Mouse (Mus musculus): ENCODE data around the gene Esrra. TPM values are rescaled to one million over a fixed set of nuclear protein-coding genes. Genes with fewer than 3 reads are reported as not detected.
A peak's percentile ranks its signal among the peaks of the same experiment; 100 is the strongest.

Gene Esrra
- polyA plus RNA-seq, 1 experiment: 0.55 TPM

DNA sequence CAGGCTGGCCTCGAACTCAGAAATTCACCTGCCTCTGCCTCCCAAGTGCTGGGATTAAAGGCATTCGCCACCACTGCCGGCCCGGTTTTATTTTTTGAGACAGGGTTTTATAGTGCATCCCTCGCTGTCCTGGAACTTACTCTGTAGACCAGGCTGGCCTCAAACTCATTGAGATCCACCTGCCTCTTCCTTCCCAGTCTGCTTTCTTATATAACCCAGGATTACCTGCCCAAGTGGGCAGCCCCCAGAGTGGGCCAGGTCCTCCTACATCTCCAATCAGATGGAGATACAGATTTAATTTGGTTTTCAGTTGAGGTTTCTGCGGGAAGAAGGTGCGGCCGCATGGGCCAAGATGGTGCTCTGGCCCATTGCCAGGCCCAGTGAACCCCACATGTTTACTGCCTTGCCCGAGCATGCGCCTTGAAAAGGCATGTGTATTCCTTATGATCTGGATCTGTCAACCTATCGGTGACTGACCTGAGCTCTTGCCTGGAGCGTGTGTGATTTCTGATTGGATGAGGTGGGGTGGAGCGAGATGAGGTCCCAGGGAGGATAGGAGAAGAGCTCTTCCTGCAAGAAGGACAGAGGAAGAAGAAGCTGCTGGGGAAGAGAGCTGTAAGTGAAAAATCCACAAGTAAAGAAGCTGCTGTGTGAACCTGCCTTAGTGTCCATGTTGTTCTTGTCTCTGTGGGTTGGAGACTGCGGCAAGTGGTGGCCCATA, 27.7 kb downstream of the Esrra start:
- no peaks in the 10 kb centered on the region for H3K36me3 ChIP-seq (ENCODE audit: control insufficient read depth)
- H3K4me1 ChIP-seq (ENCODE audit: control insufficient read depth): no peaks in the 10 kb centered on the region
- H3K27me3 ChIP-seq (ENCODE audit: control insufficient read depth): peaks cover 7% of the 10 kb centered on the region
- TF ChIP-seq GATA1 (IDR thresholded peaks at IDR 0.05; ENCODE audit: low read length) (no peak), TAL1 (IDR thresholded peaks at IDR 0.05; ENCODE audit: low read length) (no peak)
- no peak overlapping the region for H3K4me3 ChIP-seq (replicated peaks)
- peaks cover 7% of the 10 kb centered on the region for H3K9me3 ChIP-seq (ENCODE audit: control insufficient read depth, low read length)

DNA sequence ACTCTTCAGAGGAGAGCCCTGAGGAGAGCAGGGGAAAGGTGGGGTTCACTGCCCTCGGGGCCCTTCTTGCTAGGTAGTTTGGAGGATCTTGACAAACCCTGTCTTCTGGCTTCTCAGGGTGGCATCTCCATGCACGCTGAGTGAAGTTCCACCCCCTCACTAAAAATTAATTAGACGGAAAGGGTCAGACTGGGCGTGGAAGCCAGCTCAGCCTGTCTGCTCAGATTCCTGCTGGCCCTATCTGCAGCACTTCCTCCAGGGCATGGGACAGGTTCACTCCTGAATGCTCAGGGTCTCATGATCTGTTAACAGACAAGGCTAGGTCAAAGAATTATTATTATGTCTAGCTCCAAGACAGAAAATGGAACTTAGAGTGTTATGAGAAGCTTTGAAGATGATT, 29.1 kb downstream of the Esrra start:
- no peaks in the 10 kb centered on the region for H3K36me3 ChIP-seq (ENCODE audit: control insufficient read depth)
- TF ChIP-seq GATA1 (IDR thresholded peaks at IDR 0.05; ENCODE audit: low read length): no peak
- TF ChIP-seq TAL1 (IDR thresholded peaks at IDR 0.05; ENCODE audit: low read length): no peak
- peaks cover 7% of the 10 kb centered on the region for H3K27me3 ChIP-seq (ENCODE audit: control insufficient read depth)
- H3K4me3 ChIP-seq (replicated peaks): no peak overlapping the region
- no peaks in the 10 kb centered on the region for H3K4me1 ChIP-seq (ENCODE audit: control insufficient read depth)
- H3K9me3 ChIP-seq (ENCODE audit: control insufficient read depth, low read length): peaks cover 7% of the 10 kb centered on the region

DNA sequence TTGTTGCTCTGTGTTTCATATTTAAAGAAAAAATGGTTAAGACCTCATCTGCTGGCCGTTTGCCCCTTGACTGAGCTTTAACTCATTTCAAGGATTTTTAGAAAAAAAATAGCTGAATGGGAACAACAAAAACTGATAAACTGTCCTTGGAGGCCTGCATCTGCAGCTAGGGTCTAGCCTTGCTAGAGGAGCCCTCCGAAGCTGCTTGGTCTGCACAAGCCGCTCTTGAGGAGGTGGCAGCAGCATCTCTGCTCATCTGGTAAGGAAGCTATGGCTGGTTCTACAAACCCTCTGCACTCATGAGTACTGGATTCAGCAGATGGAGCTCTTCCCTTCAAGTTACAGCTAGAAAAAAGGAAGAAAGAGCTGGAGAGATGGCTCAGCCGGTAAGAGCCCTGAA, 43.6 kb downstream of the Esrra start:
- Histone ChIP-seq H3K9me3 (ENCODE audit: control insufficient read depth, low read length) (no peaks in the 10 kb centered on the region), H3K4me3 (replicated peaks) (no peak overlapping the region), H3K36me3 (ENCODE audit: control insufficient read depth) (no peaks in the 10 kb centered on the region), H3K27me3 (ENCODE audit: control insufficient read depth) (no peaks in the 10 kb centered on the region), H3K4me1 (ENCODE audit: control insufficient read depth) (no peaks in the 10 kb centered on the region)
- TF ChIP-seq GATA1 (IDR thresholded peaks at IDR 0.05; ENCODE audit: low read length): no peak
- TF ChIP-seq TAL1 (IDR thresholded peaks at IDR 0.05; ENCODE audit: low read length): no peak

GRCm38 (mm10) chr19:6876799-6877198, 44.8 kb downstream of the Esrra start:
- Histone ChIP-seq H3K27me3 (ENCODE audit: control insufficient read depth) (no peaks in the 10 kb centered on the region), H3K9me3 (ENCODE audit: control insufficient read depth, low read length) (no peaks in the 10 kb centered on the region), H3K36me3 (ENCODE audit: control insufficient read depth) (no peaks in the 10 kb centered on the region), H3K4me1 (ENCODE audit: control insufficient read depth) (peaks cover 2% of the 10 kb centered on the region; the same call in 1 of the 2 replicates), H3K4me3 (replicated peaks) (no peak overlapping the region)
- TF ChIP-seq TAL1 (IDR thresholded peaks at IDR 0.05; ENCODE audit: low read length): no peak
- no peak for TF ChIP-seq GATA1 (IDR thresholded peaks at IDR 0.05; ENCODE audit: low read length)

DNA sequence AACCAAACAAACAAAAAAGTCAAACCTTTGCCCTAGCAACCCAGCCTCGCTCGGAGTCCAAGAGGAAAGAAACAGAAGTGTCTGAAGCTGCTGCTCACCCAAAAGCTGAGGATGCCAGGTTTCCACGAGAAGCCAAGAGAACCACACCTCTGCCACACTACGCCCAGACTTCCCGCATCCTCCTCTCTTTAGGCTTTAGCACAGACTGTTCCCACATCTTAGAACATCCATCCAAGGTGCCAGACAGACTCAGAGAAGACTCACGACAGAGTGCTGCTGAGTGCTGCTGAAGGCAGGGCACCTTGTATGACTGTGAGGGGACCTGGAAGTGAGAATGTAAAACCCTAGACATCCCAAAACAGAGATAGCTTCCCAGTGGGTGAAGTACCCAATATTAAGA, 45.8 kb downstream of the Esrra start:
- Histone ChIP-seq H3K4me1 (ENCODE audit: control insufficient read depth) (peaks cover 9% of the 10 kb centered on the region), H3K4me3 (replicated peaks) (no peak overlapping the region), H3K27me3 (ENCODE audit: control insufficient read depth) (no peaks in the 10 kb centered on the region), H3K9me3 (ENCODE audit: control insufficient read depth, low read length) (no peaks in the 10 kb centered on the region), H3K36me3 (ENCODE audit: control insufficient read depth) (no peaks in the 10 kb centered on the region)
- TF ChIP-seq GATA1 (IDR thresholded peaks at IDR 0.05; ENCODE audit: low read length) (no peak), TAL1 (IDR thresholded peaks at IDR 0.05; ENCODE audit: low read length) (no peak)

DNA sequence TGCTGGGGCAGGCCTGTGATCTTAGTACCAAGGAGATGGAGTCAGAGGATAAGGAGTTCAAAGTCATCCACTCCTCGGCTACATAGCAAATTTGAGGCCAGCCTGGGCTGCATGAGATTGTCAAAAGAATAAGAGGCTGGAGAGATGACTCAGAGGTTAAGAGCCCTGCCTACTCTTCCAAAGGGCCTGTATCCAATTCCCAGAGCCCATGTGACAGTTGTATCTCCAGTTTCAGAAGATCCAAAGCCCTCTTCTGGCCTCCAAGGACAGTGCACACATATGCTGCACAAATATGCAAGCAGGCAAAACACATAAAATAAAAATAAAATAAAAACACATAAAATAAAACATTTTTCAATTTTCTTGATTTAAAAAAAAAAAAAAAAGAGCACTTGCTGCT, 47.4 kb downstream of the Esrra start:
- H3K4me3 ChIP-seq (replicated peaks): no peak overlapping the region
- TF ChIP-seq TAL1 (IDR thresholded peaks at IDR 0.05; ENCODE audit: low read length) (no peak), GATA1 (IDR thresholded peaks at IDR 0.05; ENCODE audit: low read length) (no peak)
- H3K4me1 ChIP-seq (ENCODE audit: control insufficient read depth): peaks cover 16% of the 10 kb centered on the region
- no peaks in the 10 kb centered on the region for H3K36me3 ChIP-seq (ENCODE audit: control insufficient read depth)
- no peaks in the 10 kb centered on the region for H3K27me3 ChIP-seq (ENCODE audit: control insufficient read depth)
- no peaks in the 10 kb centered on the region for H3K9me3 ChIP-seq (ENCODE audit: control insufficient read depth, low read length)

- peaks cover 18% of the 10 kb centered on the region for H3K4me1 ChIP-seq (ENCODE audit: control insufficient read depth)
- no peaks in the 10 kb centered on the region for H3K36me3 ChIP-seq (ENCODE audit: control insufficient read depth)
- TF ChIP-seq GATA1 (IDR thresholded peaks at IDR 0.05; ENCODE audit: low read length): no peak
- H3K9me3 ChIP-seq (ENCODE audit: control insufficient read depth, low read length): no peaks in the 10 kb centered on the region
- no peaks in the 10 kb centered on the region for H3K27me3 ChIP-seq (ENCODE audit: control insufficient read depth)
- H3K4me3 ChIP-seq (replicated peaks): no peak overlapping the region
Observed at GRCm38 (mm10) chr19:6872701-6873100, 48.9 kb downstream of the Esrra start.

- no peak for TF ChIP-seq TAL1 (IDR thresholded peaks at IDR 0.05; ENCODE audit: low read length)
- no peak for TF ChIP-seq GATA1 (IDR thresholded peaks at IDR 0.05; ENCODE audit: low read length)
- no peak overlapping the region for H3K4me3 ChIP-seq (replicated peaks)
- H3K9me3 ChIP-seq (ENCODE audit: control insufficient read depth, low read length): no peaks in the 10 kb centered on the region
- no peaks in the 10 kb centered on the region for H3K27me3 ChIP-seq (ENCODE audit: control insufficient read depth)
- peaks cover 18% of the 10 kb centered on the region for H3K4me1 ChIP-seq (ENCODE audit: control insufficient read depth)
- no peaks in the 10 kb centered on the region for H3K36me3 ChIP-seq (ENCODE audit: control insufficient read depth)
Observed at GRCm38 (mm10) chr19:6871574-6872271, 49.9 kb downstream of the Esrra start.

DNA sequence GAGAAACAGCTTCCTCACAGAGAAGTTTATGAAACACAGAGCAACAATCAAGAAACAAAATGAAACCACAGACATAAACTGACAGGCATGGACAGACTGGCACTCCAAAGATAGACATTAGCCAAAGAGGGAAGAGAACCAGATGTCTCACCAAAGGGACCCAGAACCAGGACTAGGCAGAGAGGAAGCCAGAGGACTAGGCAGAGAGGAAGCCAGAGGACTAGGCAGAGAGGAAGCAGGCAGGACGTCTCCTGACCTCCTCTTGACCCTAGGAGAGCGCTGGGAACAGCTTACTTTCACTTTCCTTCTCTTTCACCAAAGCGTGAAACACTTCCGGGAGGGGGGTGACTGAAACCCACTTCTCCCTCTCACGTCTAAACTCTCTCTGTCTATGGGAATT, 52.3 kb downstream of the Esrra start:
- Histone ChIP-seq H3K4me3 (replicated peaks) (peak overlapping the region; percentile 69), H3K4me1 (ENCODE audit: control insufficient read depth) (peaks cover 18% of the 10 kb centered on the region), H3K36me3 (ENCODE audit: control insufficient read depth) (no peaks in the 10 kb centered on the region), H3K27me3 (ENCODE audit: control insufficient read depth) (no peaks in the 10 kb centered on the region), H3K9me3 (ENCODE audit: control insufficient read depth, low read length) (no peaks in the 10 kb centered on the region)
- TF ChIP-seq GATA1 (IDR thresholded peaks at IDR 0.05; ENCODE audit: low read length) (no peak), TAL1 (IDR thresholded peaks at IDR 0.05; ENCODE audit: low read length) (no peak)

Data from erythroblast, embryonic 14.5 days (primary cell).